Mouse (Mus musculus): ENCODE data around the gene Tnfrsf12a.

- no peak for TF ChIP-seq CTCF (conservative IDR thresholded peaks at IDR 0.05; ENCODE audit: low read length)
- no peak for TF ChIP-seq POU5F1 (IDR thresholded peaks at IDR 0.05; ENCODE audit: borderline replicate concordance, low read length)
Observed at GRCm38 (mm10) chr17:23682092-23682491, 4.8 kb upstream of the Tnfrsf12a start.
